Mouse (Mus musculus) heart, postnatal 0 days (tissue): ENCODE data around the gene Frem2.

Experiments used
- CTCF ChIP-seq: IDR thresholded peaks from 2 replicates; pipeline ENCODE4 v1.5.1; 2016; ENCODE audit warnings: antibody characterized with exemption, control low read depth, low read depth
- EP300 ChIP-seq: IDR thresholded peaks from 2 replicates; pipeline ENCODE4 v1.6.1; 2016; ENCODE audit warnings: antibody characterized with exemption, low read depth

DNA sequence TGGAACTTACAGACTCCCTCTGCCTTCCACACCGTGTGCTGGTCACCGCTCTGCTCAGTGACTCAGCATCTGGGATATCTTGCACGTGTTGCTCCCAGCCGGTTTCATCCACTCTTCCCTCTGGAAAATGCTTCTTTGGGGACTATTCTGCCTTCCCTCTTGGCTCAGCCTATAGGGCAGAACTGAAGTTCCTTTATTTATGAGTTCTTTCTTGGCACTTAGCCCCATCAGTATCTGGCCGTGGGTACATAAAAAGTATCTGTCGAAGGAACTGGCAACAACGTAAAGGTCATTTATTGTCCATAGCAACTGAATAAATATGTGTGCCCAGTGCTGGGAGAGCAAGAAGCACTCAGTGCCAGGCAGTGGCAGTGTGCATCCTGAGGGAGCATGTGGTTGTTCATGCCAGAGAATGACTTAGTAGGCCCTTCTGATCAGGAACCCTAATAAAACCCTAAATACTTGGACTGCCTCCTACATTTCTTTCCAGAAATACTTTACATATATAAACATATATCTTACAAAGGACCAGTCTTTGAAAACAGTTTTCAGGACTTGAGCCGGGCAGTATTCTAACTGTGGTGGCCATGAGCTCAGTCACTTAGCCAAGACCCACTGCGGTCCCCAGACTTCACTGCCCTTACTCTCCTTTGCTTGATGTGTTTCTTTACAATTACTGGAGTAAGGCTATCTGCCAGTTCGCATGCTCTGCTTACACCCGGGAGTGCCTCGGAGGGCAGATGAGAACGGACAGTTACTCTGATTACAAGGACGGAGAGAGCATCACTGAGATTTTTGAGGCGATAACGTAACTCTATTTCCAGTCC is 99.6 kb downstream of the Frem2 start:
- TF ChIP-seq CTCF (no peak), EP300 (no peak)
